Mouse (Mus musculus) layer of hippocampus, adult 18-20 months (tissue): Measurements from ENCODE around the gene Thrb. TPM values are rescaled to one million over a fixed set of nuclear protein-coding genes. Genes with fewer than 3 reads are reported as not detected.
A peak's percentile ranks its signal among the peaks of the same experiment; 100 is the strongest.

Experiments
- DNase-seq, 2 experiments: peaks; one replicate each; pipeline ENCODE4 v3.0.0; 2022; ENCODE audit warnings: low spot score in 2 of 2
- long read RNA-seq: library from polyadenylated mRNA; stranded (forward); transcript quantifications from one replicate; pipeline ENCODE4 v2.0.0, GENCODE M21; 2021
- total RNA-seq, 2 experiments: library from RNA; stranded (reverse); gene quantifications; 2 replicates each; pipeline ENCODE4 v1.2.3; 2021

Thrb gene
- total RNA-seq = 10 to 100 TPM; 51.3 to 58.7 TPM
- long read RNA-seq, full-length matches to known transcripts = 9 of 19 reads
- long read RNA-seq, partial matches to known transcripts = 1 of 19 reads
- long read RNA-seq, other reads (novel, unspliced or antisense) = 9 of 19 reads

GRCm38 (mm10) chr14:17659686-17660328 lies at the start of gene Thrb:
Gene Thrb (plus strand): TSS chr14:17660261.
- peak in 1 of 2 experiments; percentile 37 for DNase-seq

- DNase-seq = peak in 1 of 2 experiments; percentile 49
Observed at GRCm38 (mm10) chr14:17621671-17622070, 38.4 kb upstream of the Thrb start.

- DNase-seq = no peak
Observed at GRCm38 (mm10) chr14:17623936-17624335, 36.1 kb upstream of the Thrb start.

- DNase-seq = peak in 1 of 2 experiments; percentile 20
Observed at GRCm38 (mm10) chr14:17629215-17629614, 30.8 kb upstream of the Thrb start.

GRCm38 (mm10) chr14:17632887-17633522 lies 27.1 kb upstream of the Thrb start:
- DNase-seq = no peak

GRCm38 (mm10) chr14:17636971-17637370 lies 23.1 kb upstream of the Thrb start:
- DNase-seq = no peak

- peak in 1 of 2 experiments; percentile 28 for DNase-seq
Observed at GRCm38 (mm10) chr14:17641770-17642169, 18.3 kb upstream of the Thrb start.

GRCm38 (mm10) chr14:17655084-17655483 lies 5.0 kb upstream of the Thrb start:
- no peak for DNase-seq

GRCm38 (mm10) chr14:17659031-17659430 lies 1.0 kb upstream of the Thrb start:
- peak; percentile 78 to 88 for DNase-seq

GRCm38 (mm10) chr14:17660329-17661099 lies 453 bp downstream of the Thrb start:
- peak; percentile 67 to 75 for DNase-seq

GRCm38 (mm10) chr14:17661100-17661521 lies 1.1 kb downstream of the Thrb start:
- DNase-seq = peak; percentile 47 to 65

GRCm38 (mm10) chr14:17662087-17662486 lies 2.0 kb downstream of the Thrb start:
- no peak for DNase-seq

GRCm38 (mm10) chr14:17674335-17674734 lies 14.3 kb downstream of the Thrb start:
- DNase-seq = no peak

- DNase-seq = no peak
Observed at GRCm38 (mm10) chr14:17675214-17675613, 15.2 kb downstream of the Thrb start.

- no peak for DNase-seq
Observed at GRCm38 (mm10) chr14:17681479-17681878, 21.4 kb downstream of the Thrb start.

- no peak for DNase-seq
Observed at GRCm38 (mm10) chr14:17684881-17685280, 24.8 kb downstream of the Thrb start.

- no peak for DNase-seq
Observed at GRCm38 (mm10) chr14:17685491-17685890, 25.4 kb downstream of the Thrb start.

GRCm38 (mm10) chr14:17686939-17687338 lies 26.9 kb downstream of the Thrb start:
- DNase-seq = no peak

- DNase-seq = no peak
Observed at GRCm38 (mm10) chr14:17691246-17691645, 31.2 kb downstream of the Thrb start.

GRCm38 (mm10) chr14:17695526-17695925 lies 35.5 kb downstream of the Thrb start:
- no peak for DNase-seq

GRCm38 (mm10) chr14:17697920-17698632 lies 38.0 kb downstream of the Thrb start:
- no peak for DNase-seq
